Mouse (Mus musculus): ENCODE data around the gene Saa4.

DNA sequence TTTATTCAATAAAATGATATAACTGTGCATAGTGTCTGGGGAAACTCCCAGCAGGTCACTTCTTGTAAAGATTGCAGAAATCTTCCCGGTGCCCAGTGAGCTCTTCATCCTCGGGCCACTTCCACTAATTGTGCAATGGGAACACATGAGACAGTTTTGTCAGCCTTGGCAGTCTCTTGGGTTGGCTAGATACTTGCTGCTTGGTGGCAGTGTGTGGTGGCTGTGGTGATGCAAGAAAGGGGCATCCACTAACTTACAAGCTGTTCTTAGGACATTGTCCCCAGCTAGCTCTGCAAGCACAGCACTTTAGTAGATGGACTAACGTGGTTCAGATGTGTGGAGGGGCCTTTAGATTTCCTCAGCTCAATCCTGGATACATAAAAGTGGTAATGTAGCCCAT, 13.4 kb upstream of the Saa4 start:
- TF ChIP-seq MAFK (IDR thresholded peaks at IDR 0.05; ENCODE audit: insufficient read depth, low read depth, low read length), result no peak
- no peak for TF ChIP-seq ZC3H11A (IDR thresholded peaks at IDR 0.05; ENCODE audit: borderline replicate concordance, low read depth, low read length)
- TF ChIP-seq CHD2 (IDR thresholded peaks at IDR 0.05; ENCODE audit: low read depth, low read length), result no peak
